Mouse (Mus musculus) gastrocnemius, postnatal 25 days (tissue): ENCODE measurements around the gene Gpr137. TPM values are rescaled to one million over a fixed set of nuclear protein-coding genes. Genes with fewer than 3 reads are reported as not detected.
A peak's percentile ranks its signal among the peaks of the same experiment; 100 is the strongest.

Source experiments
- DNase-seq: peaks from one replicate; pipeline ENCODE4 v3.0.0; 2022
- total RNA-seq, 2 experiments: library from RNA; stranded (reverse); gene quantifications; 1 replicate in 1 of 2; 2 replicates in 1 of 2; pipeline ENCODE4 v1.2.3; 2021

Gene Gpr137
- total RNA-seq, 2 experiments from 2014 or later: 9.5 to 10.9 TPM

- peak; percentile 100 for DNase-seq
Observed at GRCm38 (mm10) chr19:6921647-6922567, 20.4 kb downstream of the Gpr137 start, which contains the start of gene Esrra. Gene Esrra (minus strand): TSS chr19:6921813.

- DNase-seq: peak; percentile 64
Observed at GRCm38 (mm10) chr19:6920741-6921636, 21.3 kb downstream of the Gpr137 start.

- peak; percentile 65 for DNase-seq
Observed at GRCm38 (mm10) chr19:6919876-6920740, 22.2 kb downstream of the Gpr137 start.

GRCm38 (mm10) chr19:6919431-6919830 is 22.8 kb downstream of the Gpr137 start:
- DNase-seq: no peak

- DNase-seq: no peak
Observed at GRCm38 (mm10) chr19:6918321-6918720, 24.0 kb downstream of the Gpr137 start.

- no peak for DNase-seq
Observed at GRCm38 (mm10) chr19:6916496-6916895, 25.8 kb downstream of the Gpr137 start.

GRCm38 (mm10) chr19:6915276-6915675 is 27.0 kb downstream of the Gpr137 start:
- DNase-seq: no peak

GRCm38 (mm10) chr19:6914540-6914939 is 27.7 kb downstream of the Gpr137 start:
- DNase-seq: no peak

- no peak for DNase-seq
Observed at GRCm38 (mm10) chr19:6913991-6914390, 28.3 kb downstream of the Gpr137 start.

GRCm38 (mm10) chr19:6913036-6913435 is 29.2 kb downstream of the Gpr137 start:
- no peak for DNase-seq

- no peak for DNase-seq
Observed at GRCm38 (mm10) chr19:6912205-6912970, 29.9 kb downstream of the Gpr137 start.

- DNase-seq: no peak
Observed at GRCm38 (mm10) chr19:6911101-6912074, 30.9 kb downstream of the Gpr137 start.

GRCm38 (mm10) chr19:6910306-6910705 is 32.0 kb downstream of the Gpr137 start:
- peak; percentile 70 for DNase-seq

- DNase-seq: peak; percentile 92
Observed at GRCm38 (mm10) chr19:6909507-6910289, 32.6 kb downstream of the Gpr137 start, which contains the start of the genes Trmt112 and Prdx5. Gene Trmt112 (plus strand): TSS chr19:6909698. Gene Prdx5 (minus strand): TSS chr19:6910106.

GRCm38 (mm10) chr19:6909021-6909420 is 33.3 kb downstream of the Gpr137 start:
- DNase-seq: no peak

- DNase-seq: no peak
Observed at GRCm38 (mm10) chr19:6907811-6908540, 34.3 kb downstream of the Gpr137 start.

GRCm38 (mm10) chr19:6907094-6907493 is 35.2 kb downstream of the Gpr137 start:
- no peak for DNase-seq

GRCm38 (mm10) chr19:6906199-6906598 is 36.1 kb downstream of the Gpr137 start:
- no peak for DNase-seq
